Mouse (Mus musculus): ENCODE measurements around the gene Rcor1. TPM values are rescaled to one million over a fixed set of nuclear protein-coding genes. Genes with fewer than 3 reads are reported as not detected.
"Not testable (repeated sequence)": the region's sequence is repeated elsewhere in the genome, so short reads cannot be mapped to it uniquely, and the experiment has no call there.

The Rcor1 gene
- polyA plus RNA-seq, 1 experiment from 2014 or later, result 4.4 TPM

- Histone ChIP-seq H3K4me3 (ENCODE audit: low read depth, low read length) (no peak overlapping the region), H3K36me3 (ENCODE audit: control insufficient read depth, insufficient read depth, low read length) (no peaks in the 10 kb centered on the region), H3K4me1 (ENCODE audit: control insufficient read depth, insufficient read depth, low read length) (peaks cover 13% of the 10 kb centered on the region), H3K27me3 (ENCODE audit: control insufficient read depth, insufficient read depth, low read depth, low read length) (no peaks in the 10 kb centered on the region), H3K4me2 (ENCODE audit: low read length) (no peak overlapping the region), H3K27ac (ENCODE audit: low read length) (no peak overlapping the region), H3K9ac (ENCODE audit: low read depth, low read length) (no peak overlapping the region), H3K9me3 (replicated peaks; ENCODE audit: control insufficient read depth, low read length, poor library complexity, severe bottlenecking) (no peaks in the 10 kb centered on the region)
- no peak for ATAC-seq
- 91% methylated on average over 2 of the region's 2 CpGs for WGBS
These were observed 5.7 kb downstream of the Rcor1 start for GRCm38 (mm10) chr12:111044880-111045279.

DNA sequence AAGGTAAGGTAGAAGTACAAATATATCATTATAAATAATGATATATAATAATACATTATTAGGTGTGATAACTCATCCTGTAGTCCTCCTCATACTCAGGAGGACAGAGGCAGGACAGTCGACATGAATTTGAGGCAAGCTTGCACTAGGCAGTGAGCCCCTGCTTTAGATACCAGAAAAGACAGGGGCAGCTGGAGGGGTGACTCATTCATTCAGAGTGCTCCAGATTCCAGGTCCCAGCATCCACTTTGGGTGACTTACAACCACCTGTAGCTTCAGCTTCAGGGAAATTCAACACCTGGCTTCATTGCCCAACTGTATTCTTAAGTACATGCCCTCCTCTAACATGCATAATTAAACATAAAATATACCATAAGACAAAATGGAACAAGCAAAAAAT is 7.7 kb downstream of the Rcor1 start:
- Histone ChIP-seq H3K4me3 (ENCODE audit: low read depth, low read length) (no peak overlapping the region), H3K9ac (ENCODE audit: low read depth, low read length) (no peak overlapping the region), H3K4me1 (ENCODE audit: control insufficient read depth, insufficient read depth, low read length) (0 out of 2 replicates have a peak, but pooled peaks cover 3% of the 10 kb centered on the region), H3K9me3 (replicated peaks; ENCODE audit: control insufficient read depth, low read length, poor library complexity, severe bottlenecking) (no peaks in the 10 kb centered on the region), H3K36me3 (ENCODE audit: control insufficient read depth, insufficient read depth, low read length) (no peaks in the 10 kb centered on the region), H3K27ac (ENCODE audit: low read length) (no peak overlapping the region), H3K4me2 (ENCODE audit: low read length) (no peak overlapping the region), H3K27me3 (ENCODE audit: control insufficient read depth, insufficient read depth, low read depth, low read length) (no peaks in the 10 kb centered on the region)
- no peak for ATAC-seq
- whole genome bisulfite sequencing, result 89% methylated on average over 1 of the region's 1 CpGs

- Histone ChIP-seq H3K9ac (ENCODE audit: low read depth, low read length) (no peak overlapping the region), H3K4me1 (ENCODE audit: control insufficient read depth, insufficient read depth, low read length) (0 out of 2 replicates have a peak, but pooled peaks cover 3% of the 10 kb centered on the region), H3K36me3 (ENCODE audit: control insufficient read depth, insufficient read depth, low read length) (no peaks in the 10 kb centered on the region), H3K4me3 (ENCODE audit: low read depth, low read length) (no peak overlapping the region), H3K4me2 (ENCODE audit: low read length) (no peak overlapping the region), H3K27ac (ENCODE audit: low read length) (no peak overlapping the region), H3K9me3 (replicated peaks; ENCODE audit: control insufficient read depth, low read length, poor library complexity, severe bottlenecking) (no peaks in the 10 kb centered on the region), H3K27me3 (ENCODE audit: control insufficient read depth, insufficient read depth, low read depth, low read length) (no peaks in the 10 kb centered on the region)
- WGBS, result 88% methylated on average over 2 of the region's 2 CpGs
- no peak for ATAC-seq
These were observed 9.1 kb downstream of the Rcor1 start for GRCm38 (mm10) chr12:111048201-111048600.

- no peaks in the 10 kb centered on the region for H3K36me3 ChIP-seq (ENCODE audit: control insufficient read depth, insufficient read depth, low read length)
- H3K9me3 ChIP-seq (replicated peaks; ENCODE audit: control insufficient read depth, low read length, poor library complexity, severe bottlenecking), result no peaks in the 10 kb centered on the region
- H3K4me1 ChIP-seq (ENCODE audit: control insufficient read depth, insufficient read depth, low read length), result 0 out of 2 replicates have a peak, but pooled peaks cover 3% of the 10 kb centered on the region
- H3K27ac ChIP-seq (ENCODE audit: low read length), result no peak overlapping the region
- H3K4me2 ChIP-seq (ENCODE audit: low read length), result no peak overlapping the region
- no peaks in the 10 kb centered on the region for H3K27me3 ChIP-seq (ENCODE audit: control insufficient read depth, insufficient read depth, low read depth, low read length)
- no peak overlapping the region for H3K4me3 ChIP-seq (ENCODE audit: low read depth, low read length)
- WGBS, result 92% methylated on average over 2 of the region's 2 CpGs
- H3K9ac ChIP-seq (ENCODE audit: low read depth, low read length), result no peak overlapping the region
- ATAC-seq, result no peak
These were observed 11.1 kb downstream of the Rcor1 start for GRCm38 (mm10) chr12:111050256-111050655.

GRCm38 (mm10) chr12:111063361-111063760 is 24.2 kb downstream of the Rcor1 start:
- Histone ChIP-seq H3K4me2 (ENCODE audit: low read length) (no peak overlapping the region), H3K4me1 (ENCODE audit: control insufficient read depth, insufficient read depth, low read length) (peaks cover 5% of the 10 kb centered on the region), H3K27ac (ENCODE audit: low read length) (no peak overlapping the region), H3K9ac (ENCODE audit: low read depth, low read length) (no peak overlapping the region), H3K36me3 (ENCODE audit: control insufficient read depth, insufficient read depth, low read length) (no peaks in the 10 kb centered on the region), H3K9me3 (replicated peaks; ENCODE audit: control insufficient read depth, low read length, poor library complexity, severe bottlenecking) (no peaks in the 10 kb centered on the region), H3K4me3 (ENCODE audit: low read depth, low read length) (no peak overlapping the region), H3K27me3 (ENCODE audit: control insufficient read depth, insufficient read depth, low read depth, low read length) (no peaks in the 10 kb centered on the region)
- ATAC-seq, result no peak
- 92% methylated on average over 2 of the region's 2 CpGs for WGBS

DNA sequence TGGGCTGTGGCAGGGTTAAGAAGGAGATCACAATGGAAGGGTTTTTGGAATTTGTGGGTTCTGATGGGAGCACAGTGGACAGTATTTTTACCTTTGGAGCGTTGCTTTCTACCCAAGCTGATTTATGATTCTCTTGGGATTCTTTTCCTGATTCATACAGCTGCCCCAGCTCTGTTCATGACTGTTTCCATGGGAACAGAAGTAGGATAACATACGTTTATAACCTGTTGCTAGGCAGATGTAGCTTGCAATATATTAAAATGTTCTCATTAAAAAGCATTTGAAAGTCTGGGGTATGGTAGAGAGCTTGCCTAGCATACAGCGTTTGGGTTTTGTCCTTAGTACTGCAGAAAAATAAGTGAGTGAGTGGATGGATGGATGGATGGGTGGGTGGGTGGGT is 25.1 kb downstream of the Rcor1 start:
- H3K9me3 ChIP-seq (replicated peaks; ENCODE audit: control insufficient read depth, low read length, poor library complexity, severe bottlenecking), result no peaks in the 10 kb centered on the region
- H3K4me3 ChIP-seq (ENCODE audit: low read depth, low read length), result no peak overlapping the region
- WGBS, result 73% methylated on average over 3 of the region's 3 CpGs
- peaks cover 5% of the 10 kb centered on the region for H3K4me1 ChIP-seq (ENCODE audit: control insufficient read depth, insufficient read depth, low read length)
- ATAC-seq, result no peak
- no peak overlapping the region for H3K4me2 ChIP-seq (ENCODE audit: low read length)
- H3K36me3 ChIP-seq (ENCODE audit: control insufficient read depth, insufficient read depth, low read length), result no peaks in the 10 kb centered on the region
- no peak overlapping the region for H3K9ac ChIP-seq (ENCODE audit: low read depth, low read length)
- no peaks in the 10 kb centered on the region for H3K27me3 ChIP-seq (ENCODE audit: control insufficient read depth, insufficient read depth, low read depth, low read length)
- 0 out of 2 replicates have a peak overlapping the region, but pooled peaks have one; percentile 17 for H3K27ac ChIP-seq (ENCODE audit: low read length)

DNA sequence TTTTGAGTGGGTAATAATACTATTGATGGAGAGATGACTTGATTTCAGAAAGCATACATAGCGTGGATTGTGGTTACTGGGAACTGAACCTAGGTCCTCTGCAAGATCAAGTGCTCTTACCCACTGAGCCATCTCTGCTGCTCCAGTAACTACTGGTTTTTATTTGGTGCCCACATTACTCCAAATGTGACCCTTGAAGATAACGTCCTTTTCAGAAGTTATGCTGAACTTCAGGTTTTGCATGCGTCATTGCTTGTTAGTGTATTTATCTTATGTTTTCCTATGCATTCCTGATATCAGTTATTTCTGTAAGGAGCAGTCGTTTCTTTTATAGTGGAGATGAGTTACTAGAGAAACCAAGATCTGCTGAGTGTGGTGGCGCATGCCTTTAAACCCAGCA is 26.2 kb downstream of the Rcor1 start:
- Histone ChIP-seq H3K4me1 (ENCODE audit: control insufficient read depth, insufficient read depth, low read length) (peaks cover 5% of the 10 kb centered on the region), H3K4me2 (ENCODE audit: low read length) (no peak overlapping the region), H3K27ac (ENCODE audit: low read length) (no peak overlapping the region), H3K27me3 (ENCODE audit: control insufficient read depth, insufficient read depth, low read depth, low read length) (no peaks in the 10 kb centered on the region), H3K9ac (ENCODE audit: low read depth, low read length) (no peak overlapping the region), H3K36me3 (ENCODE audit: control insufficient read depth, insufficient read depth, low read length) (no peaks in the 10 kb centered on the region), H3K4me3 (ENCODE audit: low read depth, low read length) (no peak overlapping the region), H3K9me3 (replicated peaks; ENCODE audit: control insufficient read depth, low read length, poor library complexity, severe bottlenecking) (no peaks in the 10 kb centered on the region)
- WGBS, result 94% methylated on average over 5 of the region's 5 CpGs
- no peak for ATAC-seq

- ATAC-seq, result no peak
- Histone ChIP-seq H3K4me2 (ENCODE audit: low read length) (no peak overlapping the region), H3K9me3 (replicated peaks; ENCODE audit: control insufficient read depth, low read length, poor library complexity, severe bottlenecking) (no peaks in the 10 kb centered on the region), H3K4me1 (ENCODE audit: control insufficient read depth, insufficient read depth, low read length) (peaks cover 5% of the 10 kb centered on the region), H3K27ac (ENCODE audit: low read length) (no peak overlapping the region), H3K27me3 (ENCODE audit: control insufficient read depth, insufficient read depth, low read depth, low read length) (no peaks in the 10 kb centered on the region), H3K4me3 (ENCODE audit: low read depth, low read length) (no peak overlapping the region), H3K9ac (ENCODE audit: low read depth, low read length) (no peak overlapping the region), H3K36me3 (ENCODE audit: control insufficient read depth, insufficient read depth, low read length) (no peaks in the 10 kb centered on the region)
- WGBS, result 93% methylated on average over 13 of the region's 13 CpGs
These were observed 28.7 kb downstream of the Rcor1 start for GRCm38 (mm10) chr12:111067816-111068215.

- not testable (repeated sequence) for H3K27ac ChIP-seq (ENCODE audit: low read length); H3K9ac ChIP-seq (ENCODE audit: low read depth, low read length); H3K9me3 ChIP-seq (replicated peaks; ENCODE audit: control insufficient read depth, low read length, poor library complexity, severe bottlenecking); H3K27me3 ChIP-seq (ENCODE audit: control insufficient read depth, insufficient read depth, low read depth, low read length); H3K4me3 ChIP-seq (ENCODE audit: low read depth, low read length); ATAC-seq; H3K36me3 ChIP-seq (ENCODE audit: control insufficient read depth, insufficient read depth, low read length); H3K4me1 ChIP-seq (ENCODE audit: control insufficient read depth, insufficient read depth, low read length); H3K4me2 ChIP-seq (ENCODE audit: low read length)
These were observed 30.1 kb downstream of the Rcor1 start for GRCm38 (mm10) chr12:111069299-111069698.

DNA sequence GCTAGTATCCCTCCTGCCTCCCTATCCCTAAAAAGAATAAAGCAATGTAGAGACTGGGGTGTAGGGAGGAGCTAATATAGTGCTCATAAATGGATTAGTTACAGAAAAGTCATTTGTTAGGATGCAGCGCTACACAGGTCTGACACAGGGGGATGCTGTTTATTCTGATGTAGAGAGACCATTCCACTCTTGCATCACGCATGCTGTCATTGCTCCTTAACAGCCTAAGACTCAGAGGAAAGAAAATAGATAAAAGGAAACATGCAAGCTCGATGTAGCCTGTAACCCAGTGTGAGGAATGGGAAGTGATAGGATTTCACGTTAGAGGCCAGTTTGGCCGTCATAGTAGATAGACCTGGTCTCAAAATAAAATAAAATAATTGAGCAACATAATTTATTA is 31.9 kb downstream of the Rcor1 start:
- WGBS, result 77% methylated on average over 5 of the region's 5 CpGs

More for the DNA sequence above, 31.9 kb downstream of the Rcor1 start:
- no peak overlapping the region for H3K9ac ChIP-seq (ENCODE audit: low read depth, low read length)
- H3K27ac ChIP-seq (ENCODE audit: low read length), result no peak overlapping the region
- H3K4me2 ChIP-seq (ENCODE audit: low read length), result no peak overlapping the region
- H3K27me3 ChIP-seq (ENCODE audit: control insufficient read depth, insufficient read depth, low read depth, low read length), result no peaks in the 10 kb centered on the region
- H3K4me1 ChIP-seq (ENCODE audit: control insufficient read depth, insufficient read depth, low read length), result no peaks in the 10 kb centered on the region
- H3K36me3 ChIP-seq (ENCODE audit: control insufficient read depth, insufficient read depth, low read length), result no peaks in the 10 kb centered on the region
- no peak overlapping the region for H3K4me3 ChIP-seq (ENCODE audit: low read depth, low read length)
- H3K9me3 ChIP-seq (replicated peaks; ENCODE audit: control insufficient read depth, low read length, poor library complexity, severe bottlenecking), result no peaks in the 10 kb centered on the region
- ATAC-seq, result no peak
